Mouse (Mus musculus) embryonic facial prominence, embryonic 15.5 days (tissue): ENCODE results near the gene Morn1. TPM values are rescaled to one million over a fixed set of nuclear protein-coding genes. Genes with fewer than 3 reads are reported as not detected.

Experiments used
- ATAC-seq: fragments of 200-750 bp; cut with Nextera tagmentation; 2 replicates; pipeline ENCODE4 v1.8.0; 2017; ENCODE audit warnings: low read depth, moderate TSS enrichment; ENCODE audit not compliant: insufficient number of reproducible peaks, low FRiP score, low TSS enrichment
- H3K27ac ChIP-seq: fragments of 300-500 bp; sonication (generic); replicated peaks from 2 replicates; pipeline ENCODE4 v1.5.1; 2015; ENCODE audit warnings: mild to moderate bottlenecking, inconsistent platforms
- H3K27me3 ChIP-seq: fragments of 300-500 bp; sonication (generic); 2 replicates; pipeline ENCODE4 v1.6.1; 2015; ENCODE audit warnings: inconsistent platforms
- H3K36me3 ChIP-seq: fragments of 300-500 bp; sonication (generic); 2 replicates; pipeline ENCODE4 v1.6.1; 2015; ENCODE audit warnings: mild to moderate bottlenecking, inconsistent platforms
- H3K4me1 ChIP-seq: fragments of 300-500 bp; sonication (generic); 2 replicates; pipeline ENCODE4 v1.6.1; 2015; ENCODE audit warnings: inconsistent platforms
- H3K4me2 ChIP-seq: fragments of 300-500 bp; sonication (generic); replicated peaks from 2 replicates; pipeline ENCODE4 v1.6.1; 2015; ENCODE audit warnings: mild to moderate bottlenecking, inconsistent platforms
- H3K4me3 ChIP-seq: fragments of 300-500 bp; sonication (generic); replicated peaks from 2 replicates; pipeline ENCODE4 v1.5.1; 2015; ENCODE audit warnings: mild to moderate bottlenecking, inconsistent platforms
- H3K9ac ChIP-seq: fragments of 300-500 bp; sonication (generic); 2 replicates; pipeline ENCODE4 v1.6.1; 2015; ENCODE audit warnings: inconsistent platforms
- H3K9me3 ChIP-seq: fragments of 300-500 bp; sonication (generic); replicated peaks from 2 replicates; pipeline ENCODE4 v1.6.1; 2016; ENCODE audit warnings: inconsistent platforms
- WGBS: fragments of 180-500 bp; shearing (Covaris S2); methylation state at CpG from one replicate; pipeline ENCODE4 v1.1.7; 2015; 5-methylcytosine and 5-hydroxymethylcytosine counted together
- polyA plus RNA-seq: library from polyadenylated mRNA; unstranded; fragments of >200 nt; fragmentation: Nextera tagmentation; extraction: Ambion mirVana; gene quantifications from 2 replicates; pipeline ENCODE4 v1.2.1, GENCODE M21; 2015

Gene Morn1
- polyA plus RNA-seq, 1 experiment from 2014 or later: 8.7 TPM

GRCm38 (mm10) chr4:155184248-155185070 lies 98.1 kb downstream of the Morn1 start:
- H3K4me1 ChIP-seq: peaks cover 76% of the 10 kb centered on the region
- H3K4me2 ChIP-seq: no peak overlapping the region
- no peak for ATAC-seq
- H3K9me3 ChIP-seq: no peaks in the 10 kb centered on the region
- no peak overlapping the region for H3K9ac ChIP-seq
- no peak overlapping the region for H3K27ac ChIP-seq
- WGBS: 72% methylated on average over 18 of the region's 18 CpGs
- no peaks in the 10 kb centered on the region for H3K27me3 ChIP-seq
- no peaks in the 10 kb centered on the region for H3K36me3 ChIP-seq
- no peak overlapping the region for H3K4me3 ChIP-seq

- no peak overlapping the region for H3K4me3 ChIP-seq
- no peak overlapping the region for H3K9ac ChIP-seq
- WGBS: 89% methylated on average over 9 of the region's 9 CpGs
- no peaks in the 10 kb centered on the region for H3K9me3 ChIP-seq
- H3K27me3 ChIP-seq: no peaks in the 10 kb centered on the region
- peaks cover 83% of the 10 kb centered on the region for H3K4me1 ChIP-seq
- H3K27ac ChIP-seq: no peak overlapping the region
- no peak overlapping the region for H3K4me2 ChIP-seq
- no peaks in the 10 kb centered on the region for H3K36me3 ChIP-seq
- ATAC-seq: no peak
These were observed 99.5 kb downstream of the Morn1 start for GRCm38 (mm10) chr4:155185845-155186244.

DNA sequence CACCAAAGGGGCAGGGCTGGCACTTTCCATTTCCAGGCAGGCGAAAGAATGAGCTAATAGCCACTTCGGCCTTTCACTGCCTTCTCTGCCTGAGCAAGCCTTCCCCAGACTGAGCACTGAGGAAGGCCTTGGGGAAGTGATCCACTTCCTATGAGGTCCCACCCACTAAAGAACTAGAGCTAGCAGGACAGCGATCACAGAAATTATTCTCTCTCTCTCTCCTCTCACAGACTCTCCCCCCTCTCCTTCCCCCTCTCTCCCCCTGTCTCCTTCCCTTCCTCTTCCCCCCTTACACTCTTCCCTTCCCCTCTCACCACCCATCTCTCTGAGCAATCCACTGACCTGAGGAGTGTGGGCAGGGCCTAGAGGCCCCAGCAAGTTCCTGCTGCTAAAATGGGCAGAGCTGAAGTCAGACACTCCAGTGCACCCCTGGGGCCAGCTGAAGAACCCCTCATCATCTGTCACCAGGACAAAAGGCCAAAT lies 100.9 kb downstream of the Morn1 start:
- H3K4me3 ChIP-seq: no peak overlapping the region
- peaks cover 93% of the 10 kb centered on the region for H3K4me1 ChIP-seq
- WGBS: 54% methylated on average over 3 of the region's 3 CpGs
- H3K9me3 ChIP-seq: no peaks in the 10 kb centered on the region
- H3K27me3 ChIP-seq: no peaks in the 10 kb centered on the region
- no peak overlapping the region for H3K9ac ChIP-seq
- no peaks in the 10 kb centered on the region for H3K36me3 ChIP-seq
- ATAC-seq: no peak
- peak overlapping the region; percentile 48 for H3K27ac ChIP-seq
- H3K4me2 ChIP-seq: no peak overlapping the region

DNA sequence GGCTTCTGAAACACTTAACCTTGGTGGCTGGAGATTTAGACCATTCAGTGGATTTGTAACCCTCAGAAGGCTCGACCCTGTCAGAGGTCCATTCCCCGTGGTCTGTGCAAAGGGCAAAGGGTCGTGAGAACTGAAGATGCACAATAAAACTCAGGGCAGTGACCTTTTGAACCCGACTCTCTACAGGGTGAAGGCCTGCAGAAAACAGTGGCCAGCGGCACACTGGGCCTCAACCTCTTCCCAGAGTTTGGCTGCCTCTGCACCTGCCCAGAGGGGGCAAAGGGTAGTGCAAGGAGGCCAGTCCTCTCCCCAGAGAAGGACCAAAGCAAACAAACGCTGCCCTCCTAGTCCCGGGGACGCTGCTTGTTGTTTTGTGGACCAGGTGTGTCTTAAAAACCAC lies 102.0 kb downstream of the Morn1 start:
- no peak overlapping the region for H3K4me2 ChIP-seq
- no peak overlapping the region for H3K9ac ChIP-seq
- ATAC-seq: no peak
- peak overlapping the region; percentile 39; the same call in 1 of the 2 replicates for H3K27ac ChIP-seq
- H3K4me3 ChIP-seq: no peak overlapping the region
- 16% methylated on average over 8 of the region's 8 CpGs for WGBS
- no peaks in the 10 kb centered on the region for H3K36me3 ChIP-seq
- H3K4me1 ChIP-seq: peaks cover 94% of the 10 kb centered on the region
- H3K9me3 ChIP-seq: no peaks in the 10 kb centered on the region
- no peaks in the 10 kb centered on the region for H3K27me3 ChIP-seq

DNA sequence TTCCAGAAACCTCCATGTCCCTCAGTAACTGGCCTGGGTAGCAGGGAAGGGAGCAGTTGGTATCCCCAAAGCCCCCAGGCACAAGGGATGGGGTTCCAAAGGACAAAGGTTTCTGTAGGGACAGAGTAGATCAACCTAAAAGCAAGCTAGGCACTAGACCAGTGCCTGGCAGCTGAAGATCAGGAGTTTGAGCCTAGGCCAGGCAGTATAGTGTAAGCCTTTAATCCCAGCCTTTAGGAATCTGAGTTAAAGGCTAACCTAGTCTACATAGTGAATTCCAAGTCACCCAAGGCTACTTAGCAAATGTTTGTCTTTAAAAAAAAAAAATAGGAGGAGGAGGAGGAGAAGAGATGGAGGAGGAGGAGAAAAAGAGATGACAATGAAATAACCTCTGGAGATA lies 102.4 kb downstream of the Morn1 start:
- Histone ChIP-seq H3K4me2 (no peak overlapping the region), H3K9ac (no peak overlapping the region), H3K4me1 (peaks cover 93% of the 10 kb centered on the region), H3K4me3 (no peak overlapping the region), H3K27me3 (no peaks in the 10 kb centered on the region), H3K36me3 (no peaks in the 10 kb centered on the region), H3K27ac (peak overlapping the region; percentile 39), H3K9me3 (no peaks in the 10 kb centered on the region)
- ATAC-seq: no peak

DNA sequence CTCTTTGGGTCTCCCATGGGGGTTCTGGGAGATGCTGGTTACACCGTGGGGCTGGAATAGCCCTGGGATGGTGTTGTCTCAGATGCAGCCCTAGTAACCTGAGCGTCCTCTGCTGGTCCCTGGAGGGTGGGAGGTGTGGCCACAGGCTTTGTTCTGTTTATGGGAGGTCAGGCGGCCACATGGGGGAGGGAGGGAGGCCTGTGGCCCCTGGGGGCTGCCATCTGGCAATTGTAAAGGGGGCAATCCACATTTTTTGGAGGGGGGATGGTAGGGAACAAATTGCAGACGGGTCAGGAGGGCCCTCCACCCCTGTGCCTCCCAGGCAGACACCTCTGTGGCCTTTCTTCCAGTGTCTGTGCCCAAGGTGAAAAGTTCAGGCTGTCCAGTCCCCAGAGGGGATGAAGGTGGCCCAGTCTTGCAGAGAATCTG lies 103.3 kb downstream of the Morn1 start:
- no peak for ATAC-seq
- Histone ChIP-seq H3K4me2 (no peak overlapping the region), H3K4me1 (peaks cover 88% of the 10 kb centered on the region), H3K4me3 (no peak overlapping the region), H3K36me3 (no peaks in the 10 kb centered on the region), H3K9ac (no peak overlapping the region), H3K27me3 (no peaks in the 10 kb centered on the region), H3K27ac (peak overlapping the region; percentile 34), H3K9me3 (no peaks in the 10 kb centered on the region)
- WGBS: 9% methylated on average over 4 of the region's 4 CpGs

DNA sequence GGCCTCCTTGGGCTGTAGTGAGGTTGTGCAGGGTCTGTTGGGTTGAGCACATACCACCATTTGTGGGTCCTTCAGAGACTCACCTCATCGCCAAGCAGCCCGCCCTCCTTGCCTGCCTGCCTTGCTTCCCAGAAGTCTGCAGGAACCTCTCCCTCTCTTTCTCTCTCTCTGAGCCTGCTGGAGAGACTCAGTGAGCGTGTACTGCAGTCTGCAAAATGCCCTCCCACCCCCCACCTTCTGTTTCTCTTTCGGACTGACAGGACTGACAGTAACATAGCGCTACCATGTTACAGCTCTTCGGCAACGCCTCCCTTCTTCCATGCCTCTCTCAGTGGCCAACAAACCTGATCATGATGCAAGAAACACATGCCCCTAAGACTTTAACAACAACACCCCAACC lies 103.9 kb downstream of the Morn1 start:
- no peak for ATAC-seq
- H3K27ac ChIP-seq: peak overlapping the region; percentile 34; the same call in 1 of the 2 replicates
- H3K9ac ChIP-seq: no peak overlapping the region
- no peaks in the 10 kb centered on the region for H3K9me3 ChIP-seq
- H3K4me3 ChIP-seq: no peak overlapping the region
- H3K4me2 ChIP-seq: no peak overlapping the region
- no peaks in the 10 kb centered on the region for H3K36me3 ChIP-seq
- 40% methylated on average over 7 of the region's 7 CpGs for WGBS
- no peaks in the 10 kb centered on the region for H3K27me3 ChIP-seq
- H3K4me1 ChIP-seq: peaks cover 88% of the 10 kb centered on the region

Other genes with a start within 250 kb of the Morn1 start
- 0.74 and 0.75 TPM in 2 replicates for gene Ttc34, start 249.1 kb upstream of the Morn1 start, polyA plus RNA-seq
- gene Mmel1, start 217.0 kb upstream of the Morn1 start, polyA plus RNA-seq: 0.38 and 0.57 TPM in 2 replicates
- gene Fam213b, start 187.4 kb upstream of the Morn1 start, polyA plus RNA-seq: 57.5 and 59.9 TPM in 2 replicates
- 1.5 and 2.3 TPM in 2 replicates for gene Tnfrsf14, start 158.0 kb upstream of the Morn1 start, polyA plus RNA-seq
- gene Hes5, start 125.7 kb upstream of the Morn1 start, polyA plus RNA-seq: 6.6 and 7.7 TPM in 2 replicates
- gene Pank4, start 122.5 kb upstream of the Morn1 start, polyA plus RNA-seq: 41.9 and 43.6 TPM in 2 replicates
- gene Plch2, start 29.8 kb upstream of the Morn1 start, polyA plus RNA-seq: 22.4 and 24.4 TPM in 2 replicates
- gene Pex10, start 19.6 kb upstream of the Morn1 start, polyA plus RNA-seq: 21.6 and 22.1 TPM in 2 replicates
- 157 and 164 TPM in 2 replicates for gene Rer1, start 195 bp upstream of the Morn1 start, polyA plus RNA-seq
- 24.4 and 26.3 TPM in 2 replicates for gene Ski, start 136.0 kb downstream of the Morn1 start, polyA plus RNA-seq
- gene Faap20, start 163.2 kb downstream of the Morn1 start, polyA plus RNA-seq: 74.9 and 75.0 TPM in 2 replicates